Mouse (Mus musculus) liver (tissue): Measurements from ENCODE around the gene Arrb1.

Source experiments
- DNase-seq: peaks from one replicate; pipeline ENCODE4 v3.0.0-alpha.2; 2020; ENCODE audit warnings: mixed read lengths

The Arrb1 gene

DNA sequence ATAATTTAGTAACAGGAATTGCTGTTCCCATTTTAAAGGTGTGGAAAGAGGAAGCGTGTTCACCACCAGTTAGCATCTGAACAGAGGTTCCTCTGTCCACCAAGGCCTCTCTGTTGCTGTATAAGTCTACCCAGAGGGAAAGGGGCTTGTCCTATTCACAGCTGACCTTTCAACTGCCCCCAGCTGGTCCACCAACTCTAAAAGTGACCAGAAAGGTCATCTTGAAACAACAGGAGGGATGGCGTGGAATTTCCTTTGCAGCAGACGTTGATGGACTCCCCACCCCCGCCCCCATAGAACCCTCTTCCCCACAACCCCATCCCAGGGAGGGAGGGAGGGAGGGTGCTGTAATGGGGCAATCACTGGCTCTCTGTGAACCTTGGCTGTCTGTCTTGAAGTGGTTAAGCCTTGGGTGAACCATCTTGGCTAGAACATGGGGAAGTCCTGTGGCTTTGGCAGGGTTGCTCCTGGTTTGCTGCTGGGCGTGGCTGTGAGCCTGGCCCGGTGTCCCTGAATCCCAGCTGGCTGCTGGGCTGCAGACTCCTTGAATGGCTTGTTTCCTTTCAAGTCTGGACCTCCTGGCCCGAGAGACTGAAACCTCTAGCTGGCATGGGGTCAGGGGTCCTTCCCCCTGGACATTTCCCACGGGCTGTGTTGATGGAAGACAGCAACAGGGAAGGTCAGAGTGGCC, 4.1 kb downstream of the Arrb1 start:
- DNase-seq = no peak

- DNase-seq = no peak
These were observed 4.8 kb downstream of the Arrb1 start for GRCm38 (mm10) chr7:99540016-99540415.

GRCm38 (mm10) chr7:99541204-99541603, 5.9 kb downstream of the Arrb1 start:
- no peak for DNase-seq

DNA sequence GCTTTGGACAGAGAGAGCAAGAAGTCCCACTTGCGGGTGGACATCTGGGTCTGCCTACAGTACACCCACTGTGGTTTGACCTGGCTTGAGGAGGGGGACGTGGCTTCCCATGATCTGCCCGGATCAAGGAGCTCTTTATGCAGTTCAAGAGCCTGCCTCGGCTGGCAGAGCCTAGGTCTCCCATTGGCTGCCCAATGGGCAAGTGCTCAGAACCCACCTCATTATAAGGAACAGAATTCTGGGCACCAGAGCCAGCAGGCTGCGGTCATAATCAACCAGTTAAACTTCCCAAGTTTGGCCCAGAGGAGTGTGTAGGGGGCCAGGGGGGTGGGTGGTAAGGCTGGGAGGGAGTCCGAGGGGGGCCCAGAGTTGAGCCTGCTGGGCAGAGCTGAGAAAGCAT, 9.0 kb downstream of the Arrb1 start:
- no peak for DNase-seq

DNA sequence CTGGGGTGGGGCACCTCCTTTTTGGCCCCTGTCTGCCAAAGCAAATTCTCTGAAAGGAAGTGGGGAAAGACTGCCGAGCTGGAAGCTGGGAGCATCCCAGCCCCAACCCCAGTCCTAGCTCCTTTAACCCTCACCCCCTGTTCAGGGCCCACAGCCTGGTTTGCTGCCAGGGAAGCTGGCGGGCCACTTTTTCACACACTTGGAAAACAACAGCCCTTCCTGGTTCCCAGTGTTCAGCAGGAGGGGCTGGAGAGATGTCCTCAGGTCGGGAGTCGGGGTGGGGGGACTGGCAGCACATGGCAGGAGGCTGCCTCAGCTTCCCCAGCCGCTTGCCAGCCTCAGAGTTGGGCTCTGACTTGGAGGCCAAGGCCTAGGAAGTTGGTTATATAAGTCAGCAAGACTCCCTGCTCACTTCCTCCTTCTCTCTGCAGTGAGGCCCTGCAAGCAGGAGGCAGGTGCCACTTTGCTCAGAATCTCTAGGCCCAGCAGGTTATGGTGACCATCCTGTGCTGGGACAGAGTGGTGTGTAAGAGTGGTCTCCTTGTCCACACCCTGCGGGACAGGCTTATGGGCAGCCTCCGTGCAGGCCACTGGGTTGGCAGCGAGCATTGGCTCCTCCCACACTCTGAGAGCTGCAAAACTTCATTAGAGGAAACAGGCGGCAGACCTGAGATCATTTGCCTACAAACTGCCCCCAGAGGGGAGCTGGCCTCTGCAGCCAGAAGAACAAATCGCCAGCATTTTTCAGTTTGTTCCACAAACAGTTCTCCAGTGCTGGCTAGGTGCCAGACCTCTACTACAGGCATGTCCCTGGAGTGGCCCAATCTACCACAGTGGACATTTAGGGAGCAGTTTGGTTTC, 10.8 kb downstream of the Arrb1 start:
- DNase-seq = peak; percentile 55

DNA sequence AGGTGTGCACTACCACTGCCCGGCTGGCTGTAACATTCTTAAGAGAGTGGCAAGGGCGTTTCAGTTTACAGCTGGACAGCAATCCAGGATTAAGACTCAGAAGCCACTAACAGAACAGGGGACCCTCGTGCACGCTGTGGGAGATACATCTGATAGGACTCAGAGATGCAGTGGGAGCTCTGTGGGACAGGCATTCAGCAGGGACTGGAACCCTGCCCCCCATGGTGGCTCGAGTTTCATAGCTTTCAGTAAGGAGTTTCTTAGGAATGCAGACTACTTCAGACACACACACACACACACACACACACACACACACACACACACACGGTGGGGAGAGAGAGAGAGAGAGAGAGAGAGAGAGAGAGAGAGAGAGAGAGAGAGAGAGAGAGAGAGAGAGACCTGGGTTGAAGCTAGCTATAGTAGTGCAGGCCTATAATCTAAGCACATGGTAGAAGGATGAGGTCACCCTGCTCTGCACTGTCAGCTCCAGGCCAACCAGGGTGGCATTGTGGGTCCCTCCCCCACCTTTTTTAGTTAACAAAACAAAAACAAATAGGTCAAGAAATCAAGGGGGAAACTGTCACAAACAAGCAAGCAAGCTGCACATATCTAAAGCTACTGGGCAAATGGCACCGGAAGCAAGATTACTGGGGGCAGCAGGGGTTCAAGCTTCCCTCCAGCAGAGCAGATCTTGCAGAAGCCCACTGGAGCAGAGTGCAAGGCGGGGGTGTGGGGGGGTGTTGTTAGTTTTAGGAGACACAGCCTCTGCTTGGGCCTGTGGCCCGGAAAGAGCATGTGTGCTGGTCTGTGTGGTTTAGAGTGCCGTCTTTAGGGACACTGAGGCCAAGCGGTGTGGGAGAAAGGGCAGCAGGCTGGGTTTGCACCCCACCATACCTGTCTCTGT, 12.6 kb downstream of the Arrb1 start:
- no peak for DNase-seq

DNA sequence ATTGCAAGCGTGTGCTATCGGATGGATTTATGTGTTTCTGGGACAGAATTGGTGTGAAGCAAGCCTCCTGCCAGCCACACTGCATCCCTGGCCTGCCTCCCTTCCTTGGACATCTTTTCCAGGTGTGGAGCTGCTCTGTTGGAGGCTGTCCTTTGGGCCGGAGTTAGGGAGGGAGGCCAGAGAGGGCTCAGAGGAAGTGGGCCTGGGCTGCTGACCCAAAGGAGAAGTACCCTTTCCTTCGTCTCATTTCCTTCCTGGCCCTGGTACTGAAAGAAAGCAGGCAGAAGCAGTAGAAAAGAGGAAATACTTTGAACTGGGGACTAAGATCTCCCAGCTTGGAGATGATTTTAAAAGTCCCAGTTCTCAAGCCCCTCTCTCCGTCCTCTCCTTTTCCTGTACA, 14.4 kb downstream of the Arrb1 start:
- no peak for DNase-seq

GRCm38 (mm10) chr7:99551623-99552022, 16.4 kb downstream of the Arrb1 start:
- DNase-seq = no peak

DNA sequence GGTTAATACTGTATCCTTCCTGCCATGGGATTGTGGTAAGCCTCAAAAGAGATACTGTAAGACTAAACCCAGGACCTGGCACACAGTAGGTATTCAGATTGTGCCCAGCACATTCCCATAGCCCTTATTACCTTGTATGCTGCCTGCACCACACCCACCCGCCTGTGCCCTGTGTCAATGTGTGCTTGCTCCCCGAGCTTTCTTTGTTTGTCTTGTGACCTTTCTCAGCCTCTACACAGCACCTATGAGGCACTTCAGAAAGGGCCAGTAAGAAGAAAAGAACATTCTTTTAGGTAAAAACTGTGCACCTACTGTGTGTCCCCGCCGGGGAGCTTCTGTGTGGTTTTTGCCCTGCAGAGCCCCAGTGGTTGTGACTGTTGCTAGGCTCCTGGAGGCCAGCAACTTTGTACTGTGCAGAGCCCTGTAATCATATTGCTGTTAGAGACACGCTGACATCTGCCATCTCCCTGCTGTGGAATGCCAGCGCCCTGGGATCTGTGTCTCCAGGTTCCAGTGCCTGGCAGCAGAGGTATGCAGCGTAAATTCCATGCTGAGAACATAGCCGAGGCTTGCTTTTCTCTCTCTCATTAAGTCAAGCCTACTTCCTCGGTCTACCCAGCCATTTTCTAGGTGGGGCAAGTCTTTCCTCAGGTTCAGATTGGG, 18.1 kb downstream of the Arrb1 start:
- DNase-seq = no peak

- no peak for DNase-seq
These were observed 18.6 kb downstream of the Arrb1 start for GRCm38 (mm10) chr7:99553885-99554269.

GRCm38 (mm10) chr7:99555862-99556261, 20.6 kb downstream of the Arrb1 start:
- peak; percentile 64 for DNase-seq

- no peak for DNase-seq
These were observed 23.8 kb downstream of the Arrb1 start for GRCm38 (mm10) chr7:99559091-99559490.

DNA sequence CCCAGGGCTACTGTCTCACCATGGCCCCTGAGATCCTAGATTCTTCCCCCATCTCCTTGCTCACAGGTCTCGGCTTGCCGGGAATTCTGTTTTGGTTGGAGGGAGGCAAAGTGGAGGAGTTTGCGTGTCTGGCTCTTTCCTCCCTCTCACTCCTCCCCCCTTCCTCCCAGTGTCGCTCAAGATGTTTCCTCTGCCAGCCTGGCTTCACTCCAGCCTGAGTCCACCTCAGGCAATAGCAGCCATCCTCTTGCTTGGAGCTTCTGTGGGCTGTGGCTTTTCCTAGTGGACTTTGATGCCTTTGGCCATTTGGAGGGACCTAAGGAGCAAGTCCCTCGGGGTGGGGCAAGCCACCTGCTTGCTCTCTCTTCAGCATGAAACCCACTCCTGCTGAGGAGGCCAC, 27.2 kb downstream of the Arrb1 start:
- DNase-seq = no peak

DNA sequence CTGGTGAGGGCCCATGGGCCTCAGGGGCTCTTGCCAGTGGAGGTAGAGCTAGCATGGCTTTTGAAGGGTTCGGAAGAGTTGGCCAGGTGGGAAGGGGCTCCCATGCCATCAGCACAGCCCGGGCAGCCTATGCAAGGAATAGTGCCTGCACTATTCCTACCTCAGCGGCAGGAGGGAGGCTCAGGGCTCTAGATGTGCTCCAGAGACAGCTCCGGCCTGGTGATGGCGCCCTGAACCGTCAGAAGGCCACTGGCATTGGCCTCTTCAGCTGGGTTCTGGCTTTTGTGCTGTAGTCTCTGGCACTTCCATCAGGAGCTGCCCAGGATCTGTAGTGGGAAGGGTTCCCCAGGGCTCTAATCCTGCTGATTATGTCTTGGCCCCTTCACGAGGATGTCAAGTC, 28.0 kb downstream of the Arrb1 start:
- no peak for DNase-seq

GRCm38 (mm10) chr7:99565325-99565881, 30.1 kb downstream of the Arrb1 start:
- peak; percentile 41 for DNase-seq

DNA sequence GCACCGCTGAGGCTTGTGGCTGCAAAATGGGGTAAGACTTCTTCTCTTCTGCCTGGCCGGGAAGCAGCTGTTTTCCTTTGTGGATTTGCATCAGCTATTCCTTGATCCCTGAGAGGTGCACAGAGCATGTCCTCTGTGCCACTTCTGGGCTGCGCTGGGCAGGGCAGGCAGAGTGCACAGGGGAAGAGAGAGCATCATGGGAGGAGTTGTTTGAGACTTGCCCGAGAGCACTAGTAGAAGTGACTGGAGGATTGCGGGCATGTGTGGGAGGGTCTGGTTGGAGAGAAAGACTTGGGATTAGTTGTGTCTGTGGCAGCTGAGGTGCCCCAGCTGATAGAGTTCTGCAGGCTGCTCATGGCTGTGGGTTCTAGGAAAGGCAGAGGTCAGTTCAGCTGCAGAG, 35.4 kb downstream of the Arrb1 start:
- no peak for DNase-seq

GRCm38 (mm10) chr7:99572931-99573330, 37.7 kb downstream of the Arrb1 start:
- no peak for DNase-seq

DNA sequence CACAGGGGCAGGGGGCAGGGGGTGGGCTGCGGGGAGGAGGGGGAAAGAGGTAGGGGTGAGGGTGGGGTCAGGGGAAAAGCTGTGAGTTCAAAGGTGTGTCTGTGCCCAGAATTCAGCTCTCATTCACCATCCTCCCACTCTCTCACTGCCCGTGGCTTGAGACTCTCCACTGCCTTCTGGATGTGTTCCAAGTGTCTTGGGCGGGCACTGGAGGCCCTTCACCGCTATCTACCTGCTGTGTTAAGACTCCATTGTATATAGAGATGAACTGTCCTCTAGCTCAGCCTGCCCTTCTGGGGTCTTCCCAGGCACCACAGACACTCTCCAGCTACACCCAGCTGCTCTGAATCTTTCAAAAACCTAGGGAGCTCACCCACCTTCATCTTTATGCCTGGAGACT, 38.1 kb downstream of the Arrb1 start:
- DNase-seq = no peak

DNA sequence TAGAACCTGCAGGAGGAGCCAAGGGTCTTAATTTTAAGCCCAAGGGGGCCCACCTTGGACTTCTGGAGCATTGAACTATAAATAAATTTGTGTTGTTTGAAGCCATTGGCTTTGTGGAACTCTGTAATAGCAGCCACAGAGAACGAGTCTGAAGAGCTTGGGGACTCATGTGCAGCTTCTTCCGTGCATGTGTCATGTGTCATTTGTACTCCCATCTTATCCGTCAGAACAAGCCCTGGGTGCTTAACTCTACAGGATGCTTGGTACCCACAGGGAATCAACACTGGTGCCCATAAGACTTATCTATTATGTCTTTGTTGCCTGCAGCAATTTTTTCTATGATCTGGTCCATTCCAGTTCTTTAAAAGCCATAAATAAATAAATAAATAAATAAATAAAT, 43.0 kb downstream of the Arrb1 start:
- no peak for DNase-seq

DNA sequence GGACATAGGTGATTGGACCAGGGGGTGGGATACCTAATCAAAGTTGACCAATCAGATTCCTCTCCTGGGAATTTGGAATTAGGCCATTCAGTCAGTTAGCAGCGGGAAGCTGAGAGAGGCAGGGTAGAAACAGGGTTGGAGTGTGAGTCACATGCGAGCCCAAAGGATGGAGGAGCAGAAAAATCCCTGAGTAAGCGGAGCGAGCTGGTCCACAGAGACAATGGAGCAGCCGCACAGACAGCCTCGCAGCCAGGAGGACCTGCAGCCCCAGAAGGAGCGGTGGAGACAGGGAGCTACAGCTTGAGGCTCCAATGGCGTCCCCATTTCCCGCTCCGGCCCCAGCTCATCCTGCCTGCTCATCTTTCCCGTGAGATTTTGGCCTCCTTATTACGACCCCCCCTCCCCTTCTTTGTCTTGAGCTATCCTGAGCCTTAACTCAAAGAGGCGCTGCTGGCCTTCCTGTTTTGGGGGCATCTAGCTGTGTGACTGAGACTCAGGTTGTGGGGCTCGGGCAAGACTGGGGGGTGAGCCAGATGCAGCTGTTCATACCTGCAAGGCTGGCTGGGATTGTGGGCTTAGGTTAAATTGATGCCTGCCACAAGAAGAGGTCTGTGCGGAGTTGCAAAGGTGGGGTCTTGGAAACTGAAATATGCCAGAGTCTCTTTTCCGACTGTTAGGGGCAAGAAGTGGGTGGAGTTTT, 44.4 kb downstream of the Arrb1 start:
- no peak for DNase-seq

DNA sequence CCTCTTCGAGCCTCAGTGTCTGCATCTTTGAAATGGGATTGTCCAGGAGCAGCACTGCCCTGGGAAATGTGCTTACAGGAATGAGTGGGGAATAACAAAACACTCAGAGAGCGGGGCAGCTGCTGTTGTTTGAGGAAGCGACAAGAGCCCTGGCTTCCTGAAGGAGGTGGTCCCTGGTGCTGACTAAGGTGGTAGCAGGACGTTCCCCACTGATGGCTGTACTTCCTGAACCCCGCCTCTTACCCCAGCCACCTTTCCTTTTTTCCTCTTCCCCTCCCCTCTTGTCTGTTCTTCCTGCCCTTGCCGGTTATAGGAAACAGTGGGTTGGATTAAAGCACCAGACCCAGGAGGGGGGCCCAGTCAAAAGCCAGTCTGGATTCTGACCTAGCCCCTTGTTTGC, 45.0 kb downstream of the Arrb1 start:
- no peak for DNase-seq

- DNase-seq = no peak
These were observed 47.0 kb downstream of the Arrb1 start for GRCm38 (mm10) chr7:99582306-99582705.
